Mouse (Mus musculus): ENCODE results near the gene Capn12.
"Not testable (repeated sequence)": the region's sequence is repeated elsewhere in the genome, so short reads cannot be mapped to it uniquely, and the experiment has no call there.

The Capn12 gene

DNA sequence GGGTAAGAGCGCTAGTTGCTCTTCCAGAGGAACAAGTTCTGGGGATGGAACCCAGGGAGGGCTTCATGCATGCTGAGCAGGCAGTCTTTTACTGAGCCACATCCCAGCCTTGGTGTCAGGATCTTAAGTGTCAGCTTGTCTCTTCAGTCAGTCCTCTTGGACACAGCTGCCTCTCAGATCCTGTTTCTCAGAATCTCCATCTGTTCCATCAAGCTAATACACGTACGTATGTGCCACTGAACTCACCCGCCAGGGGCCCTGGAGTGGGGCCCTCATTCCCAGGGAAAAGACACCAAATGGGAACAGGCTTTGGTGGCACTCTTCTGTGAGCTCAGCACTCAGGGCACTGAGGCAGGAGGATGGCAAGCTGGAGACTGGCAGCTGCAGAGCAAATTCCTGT, 3.4 kb upstream of the Capn12 start:
- no peak for DNase-seq (ENCODE audit: inconsistent ontology term)

DNA sequence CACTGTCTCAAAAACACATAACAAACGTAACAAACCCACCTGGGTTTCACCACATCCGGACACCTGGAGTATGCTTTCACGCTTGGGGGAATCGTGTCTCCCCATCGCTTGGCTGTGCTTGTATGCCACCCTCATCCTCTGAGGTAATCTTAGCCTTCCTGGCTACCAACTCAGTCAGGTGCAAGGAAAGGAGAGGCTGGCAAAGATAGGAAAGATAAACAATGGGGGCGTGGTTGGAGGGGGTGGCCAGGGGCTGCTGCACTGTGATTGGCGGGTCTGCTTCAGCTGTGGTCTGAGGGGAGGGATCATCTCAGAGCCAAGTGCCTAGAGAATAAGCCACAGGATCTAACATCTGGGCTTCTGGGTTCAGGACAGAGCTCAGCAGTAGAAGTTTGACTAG, 1.6 kb upstream of the Capn12 start:
- DNase-seq (ENCODE audit: inconsistent ontology term) = no peak

- no peak for DNase-seq (ENCODE audit: inconsistent ontology term)
Measured at GRCm38 (mm10) chr7:28880554-28880953, 668 bp upstream of the Capn12 start.

DNA sequence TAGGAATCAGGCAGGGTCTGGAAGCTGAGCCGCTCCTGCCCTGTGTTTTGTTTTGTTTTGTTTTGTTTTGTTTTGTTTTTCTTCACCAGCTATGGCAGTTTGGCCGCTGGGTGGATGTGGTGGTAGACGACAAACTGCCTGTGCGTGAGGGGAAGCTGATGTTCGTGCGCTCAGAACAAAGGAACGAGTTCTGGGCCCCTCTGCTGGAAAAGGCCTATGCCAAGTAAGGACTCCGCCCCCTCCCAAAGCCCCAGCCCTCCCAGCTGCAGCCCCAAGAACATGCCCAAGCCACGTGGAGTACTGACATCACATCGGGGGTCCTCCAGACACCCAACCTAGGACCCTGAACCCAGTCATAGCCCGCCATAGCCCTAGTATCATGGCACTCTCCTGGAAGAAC, 1.8 kb downstream of the Capn12 start:
- DNase-seq (ENCODE audit: inconsistent ontology term) = no peak

GRCm38 (mm10) chr7:28883704-28884103, 2.5 kb downstream of the Capn12 start:
- not testable (repeated sequence) for DNase-seq (ENCODE audit: inconsistent ontology term)

GRCm38 (mm10) chr7:28886486-28886885, 5.3 kb downstream of the Capn12 start:
- no peak for DNase-seq (ENCODE audit: inconsistent ontology term)

DNA sequence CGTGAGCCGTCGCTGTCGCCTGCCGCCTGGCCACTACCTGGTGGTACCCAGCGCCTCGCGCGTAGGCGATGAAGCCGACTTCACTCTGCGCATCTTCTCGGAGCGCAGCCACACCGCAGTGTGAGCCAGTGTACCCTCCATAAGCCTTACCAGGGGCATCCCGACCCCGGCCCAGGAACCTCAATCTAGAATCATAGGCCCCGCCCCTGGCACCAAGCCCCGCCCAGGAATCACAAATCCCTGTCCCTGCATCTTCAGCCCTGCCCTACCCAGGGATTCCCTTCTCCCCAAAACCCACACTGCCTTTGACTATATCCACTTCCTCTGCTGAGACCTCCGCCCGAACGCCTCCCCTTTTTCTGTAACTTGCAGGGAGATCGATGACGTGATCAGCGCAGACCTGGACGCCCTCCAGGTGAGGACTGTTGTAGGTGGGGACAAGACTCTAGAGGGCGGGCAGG, 7.5 kb downstream of the Capn12 start:
- DNase-seq (ENCODE audit: inconsistent ontology term) = peak; percentile 46

GRCm38 (mm10) chr7:28892601-28893000, 11.4 kb downstream of the Capn12 start:
- no peak for DNase-seq (ENCODE audit: inconsistent ontology term)

DNA sequence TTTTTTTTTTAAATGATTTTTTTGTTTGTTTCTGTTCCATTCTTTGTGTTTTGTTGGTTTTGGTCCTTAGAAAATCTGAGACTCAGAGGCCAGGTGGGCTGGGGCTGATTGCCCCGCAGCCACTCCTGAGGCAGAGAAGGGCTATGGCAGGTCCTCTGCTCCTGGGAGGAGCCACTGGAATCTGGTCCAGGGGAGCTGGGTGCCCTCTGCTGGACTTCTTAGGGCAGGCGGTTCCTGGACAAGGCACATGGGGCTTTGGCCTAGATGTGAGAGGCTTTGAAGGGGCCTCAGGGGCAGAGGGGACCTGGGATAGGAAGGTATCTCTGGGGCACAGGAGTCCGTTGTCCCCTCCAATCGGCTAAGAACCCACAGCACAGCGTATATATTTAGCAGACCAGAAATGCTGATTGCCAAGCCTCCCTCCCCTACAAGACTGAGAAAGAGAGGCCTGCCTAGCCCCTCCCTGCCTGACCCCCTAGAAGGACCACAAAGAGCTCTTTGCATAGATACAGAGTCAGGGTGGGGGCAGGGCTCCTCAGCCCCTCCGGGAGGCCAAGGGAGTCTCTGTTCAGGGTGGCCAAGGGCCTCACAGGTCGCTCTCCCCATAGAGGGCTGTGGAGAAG, 12.5 kb downstream of the Capn12 start:
- DNase-seq (ENCODE audit: inconsistent ontology term) = peak; percentile 71

GRCm38 (mm10) chr7:28894942-28895341, 13.7 kb downstream of the Capn12 start:
- DNase-seq (ENCODE audit: inconsistent ontology term) = no peak

GRCm38 (mm10) chr7:28897661-28898060, 16.4 kb downstream of the Capn12 start:
- DNase-seq (ENCODE audit: inconsistent ontology term) = no peak

DNA sequence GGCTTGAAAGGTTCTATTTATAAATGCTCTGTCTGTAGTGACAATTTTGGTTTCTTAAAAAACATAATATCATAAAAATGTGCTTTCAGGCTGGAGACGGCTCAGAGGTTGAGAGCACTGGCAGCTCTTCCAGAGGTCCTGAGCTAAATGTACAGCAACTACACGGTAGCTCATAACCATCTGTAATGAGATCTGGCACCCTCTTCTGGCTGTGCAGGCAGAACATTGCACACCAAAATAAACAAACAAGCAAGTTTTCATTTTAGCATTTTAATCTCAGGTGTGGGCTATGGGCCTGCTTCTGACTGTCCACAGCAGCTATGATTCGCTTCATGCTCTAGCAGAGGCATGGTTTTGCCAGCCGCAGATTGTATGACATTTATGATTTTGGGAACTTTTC, 18.8 kb downstream of the Capn12 start:
- no peak for DNase-seq (ENCODE audit: inconsistent ontology term)

- peak; percentile 54 for DNase-seq (ENCODE audit: inconsistent ontology term)
Measured at GRCm38 (mm10) chr7:28901311-28902125, 20.3 kb downstream of the Capn12 start.

GRCm38 (mm10) chr7:28902180-28902579, 21.0 kb downstream of the Capn12 start:
- DNase-seq (ENCODE audit: inconsistent ontology term) = no peak

GRCm38 (mm10) chr7:28902809-28903208, 21.6 kb downstream of the Capn12 start:
- DNase-seq (ENCODE audit: inconsistent ontology term) = no peak

- DNase-seq (ENCODE audit: inconsistent ontology term) = no peak
Measured at GRCm38 (mm10) chr7:28903778-28904177, 22.6 kb downstream of the Capn12 start.

GRCm38 (mm10) chr7:28907195-28907594, 26.0 kb downstream of the Capn12 start:
- DNase-seq (ENCODE audit: inconsistent ontology term) = no peak

GRCm38 (mm10) chr7:28911632-28912031, 30.4 kb downstream of the Capn12 start:
- no peak for DNase-seq (ENCODE audit: inconsistent ontology term)

GRCm38 (mm10) chr7:28913171-28913570, 31.9 kb downstream of the Capn12 start:
- DNase-seq (ENCODE audit: inconsistent ontology term) = no peak

DNA sequence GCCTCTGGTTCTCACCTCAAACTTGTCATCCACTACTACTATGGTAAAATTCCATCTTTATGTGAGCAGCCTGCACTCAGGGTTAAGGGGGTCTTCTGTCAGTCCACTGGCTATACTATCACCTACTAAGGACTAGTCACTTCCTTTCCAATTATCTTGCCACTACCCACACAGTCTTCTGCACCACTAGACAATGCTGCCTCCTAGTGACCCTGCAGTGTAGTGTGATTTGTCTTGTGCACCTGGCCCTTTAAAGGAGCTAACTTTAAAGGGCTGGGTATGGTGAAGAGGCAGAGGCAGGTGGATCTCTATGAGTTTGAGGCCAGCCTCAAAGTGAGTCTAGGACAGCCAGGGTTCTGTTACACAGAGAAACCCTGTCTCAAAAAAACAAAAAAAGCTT, 35.3 kb downstream of the Capn12 start:
- DNase-seq (ENCODE audit: inconsistent ontology term) = no peak

DNA sequence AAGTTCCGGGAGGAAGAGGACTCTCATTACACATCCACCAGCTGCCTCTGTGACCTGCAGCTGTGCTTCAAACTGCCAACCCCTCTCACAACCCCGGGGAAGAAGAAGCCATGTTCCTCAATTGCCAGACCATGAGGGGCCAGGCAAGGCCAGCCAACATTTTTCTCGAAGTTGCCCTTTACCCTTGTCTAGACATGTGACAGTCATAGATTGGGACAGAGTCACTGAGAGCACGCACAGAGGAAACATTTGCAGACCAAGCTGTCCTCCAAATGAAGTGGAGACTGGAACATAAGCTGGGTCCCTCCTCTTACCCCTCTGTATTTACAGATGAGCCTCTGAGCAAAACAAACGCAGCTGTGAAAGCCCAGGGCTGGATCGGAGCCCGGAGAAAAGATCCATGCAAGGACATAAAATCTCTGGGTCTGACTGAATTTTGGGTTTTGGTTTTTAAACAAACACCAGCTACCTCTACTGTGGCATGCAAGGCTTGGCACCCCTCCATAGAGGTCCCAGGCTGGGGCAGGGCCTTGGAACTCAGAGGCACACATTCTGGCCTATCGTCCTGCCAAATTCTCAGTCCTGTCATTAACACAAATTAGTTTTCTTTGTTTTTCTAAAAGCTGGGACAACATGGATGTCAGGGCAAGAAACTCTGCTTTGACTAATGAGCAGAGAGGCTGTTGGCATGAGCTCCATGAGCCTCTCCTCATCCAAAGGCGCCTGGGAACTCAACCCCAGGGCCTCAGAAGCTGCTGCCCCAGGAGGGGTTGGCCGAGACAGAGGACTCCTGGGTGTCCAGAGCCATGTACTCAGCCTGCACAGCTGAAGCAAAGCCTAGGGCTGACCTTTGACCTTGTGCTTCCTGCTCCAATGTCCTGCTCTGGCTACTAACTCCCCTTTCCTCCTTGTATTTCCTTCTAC, 36.5 kb downstream of the Capn12 start:
- peak; percentile 96 for DNase-seq (ENCODE audit: inconsistent ontology term)

GRCm38 (mm10) chr7:28918540-28918939, 37.3 kb downstream of the Capn12 start:
- no peak for DNase-seq (ENCODE audit: inconsistent ontology term)
